Mouse (Mus musculus): Measurements from ENCODE around the gene Chaf1a. TPM values are rescaled to one million over a fixed set of nuclear protein-coding genes. Genes with fewer than 3 reads are reported as not detected.
"Not testable (repeated sequence)": the region's sequence is repeated elsewhere in the genome, so short reads cannot be mapped to it uniquely, and the experiment has no call there.

Chaf1a gene
- polyA plus RNA-seq, 1 experiment: 70.3 TPM

DNA sequence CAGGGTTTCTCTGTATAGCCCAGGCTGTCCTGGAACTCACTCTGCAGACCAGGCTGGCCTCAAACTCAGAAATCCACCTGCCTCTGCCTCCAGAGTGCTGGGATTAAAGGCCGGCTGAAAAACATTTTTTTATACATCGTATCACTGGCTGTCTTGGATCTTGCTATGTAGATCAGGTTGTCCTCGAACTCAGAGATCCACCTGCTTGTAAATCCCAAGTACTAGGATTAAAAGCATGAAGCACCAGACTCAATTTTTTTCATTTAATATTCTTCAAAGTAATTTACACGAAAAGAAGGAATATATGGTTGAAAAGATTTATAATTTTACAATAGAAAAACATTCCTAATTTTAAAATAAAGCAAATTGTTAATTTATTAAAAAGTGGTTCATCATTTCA, 894 bp upstream of the Chaf1a start:
- Histone ChIP-seq H3K27ac (ENCODE audit: control insufficient read depth, insufficient read depth, low read depth, low read length) (no peak overlapping the region), H3K4me3 (ENCODE audit: control insufficient read depth, low read depth, low read length) (no peak overlapping the region), H3K27me3 (ENCODE audit: control insufficient read depth, insufficient read depth, low read length) (no peaks in the 10 kb centered on the region), H3K4me1 (ENCODE audit: control insufficient read depth, insufficient read depth, low read length) (peaks cover 12% of the 10 kb centered on the region), H3K36me3 (ENCODE audit: control insufficient read depth, insufficient read depth, low read length) (no peaks in the 10 kb centered on the region; the same call in 1 of the 2 replicates)
- TF ChIP-seq CTCF (IDR thresholded peaks at IDR 0.05; ENCODE audit: control insufficient read depth, insufficient read depth, insufficient replicate concordance, low read depth, low read length): no peak
- no peak for TF ChIP-seq POLR2A (IDR thresholded peaks at IDR 0.05; ENCODE audit: control insufficient read depth, low read depth, low read length)

DNA sequence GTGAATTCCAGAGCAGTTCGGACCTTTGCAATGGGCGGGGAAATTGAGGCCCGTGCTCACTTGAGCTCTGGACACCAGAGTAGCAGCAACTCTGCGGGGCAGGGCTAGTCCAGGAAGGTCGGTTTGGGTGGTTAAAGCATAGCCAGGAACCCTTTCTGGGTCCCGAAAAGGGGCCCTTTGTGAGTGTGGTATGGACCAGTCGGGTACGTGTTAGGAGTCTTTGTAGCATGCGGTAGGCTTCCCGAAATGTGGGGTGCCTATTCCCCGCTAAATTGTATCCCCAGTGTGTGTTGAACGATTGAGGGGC, 571 bp downstream of the Chaf1a start:
- Histone ChIP-seq H3K4me3 (ENCODE audit: control insufficient read depth, low read depth, low read length) (peak overlapping the region; percentile 97), H3K36me3 (ENCODE audit: control insufficient read depth, insufficient read depth, low read length) (no peaks in the 10 kb centered on the region; the same call in 1 of the 2 replicates), H3K27ac (ENCODE audit: control insufficient read depth, insufficient read depth, low read depth, low read length) (peak overlapping the region; percentile 82), H3K27me3 (ENCODE audit: control insufficient read depth, insufficient read depth, low read length) (no peaks in the 10 kb centered on the region), H3K4me1 (ENCODE audit: control insufficient read depth, insufficient read depth, low read length) (peaks cover 9% of the 10 kb centered on the region)
- TF ChIP-seq CTCF (IDR thresholded peaks at IDR 0.05; ENCODE audit: control insufficient read depth, insufficient read depth, insufficient replicate concordance, low read depth, low read length): no peak
- no peak for TF ChIP-seq POLR2A (IDR thresholded peaks at IDR 0.05; ENCODE audit: control insufficient read depth, low read depth, low read length)

DNA sequence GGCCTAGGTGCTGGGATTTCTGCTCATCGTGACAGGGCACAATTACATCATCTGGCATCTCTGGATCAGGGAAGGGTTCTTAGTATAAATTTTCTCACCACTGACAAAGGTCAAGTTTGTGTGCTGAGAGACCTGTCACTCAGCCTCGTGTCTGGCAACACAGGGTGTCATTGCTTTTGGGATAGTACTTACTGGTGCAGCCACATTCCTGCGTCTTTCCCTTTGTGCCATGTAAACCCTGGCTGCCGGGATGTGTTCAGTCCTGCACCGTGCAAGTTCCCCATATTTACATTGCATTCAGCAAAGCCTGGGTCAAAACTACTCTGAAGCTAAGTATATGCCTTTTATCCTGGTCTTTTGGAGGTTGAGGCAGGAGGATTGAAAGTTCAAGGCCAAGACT, 11.1 kb downstream of the Chaf1a start:
- Histone ChIP-seq H3K4me3 (ENCODE audit: control insufficient read depth, low read depth, low read length) (no peak overlapping the region), H3K36me3 (ENCODE audit: control insufficient read depth, insufficient read depth, low read length) (peaks cover 2% of the 10 kb centered on the region; the same call in 1 of the 2 replicates), H3K27me3 (ENCODE audit: control insufficient read depth, insufficient read depth, low read length) (no peaks in the 10 kb centered on the region), H3K4me1 (ENCODE audit: control insufficient read depth, insufficient read depth, low read length) (no peaks in the 10 kb centered on the region), H3K27ac (ENCODE audit: control insufficient read depth, insufficient read depth, low read depth, low read length) (no peak overlapping the region)
- TF ChIP-seq POLR2A (IDR thresholded peaks at IDR 0.05; ENCODE audit: control insufficient read depth, low read depth, low read length): no peak
- TF ChIP-seq CTCF (IDR thresholded peaks at IDR 0.05; ENCODE audit: control insufficient read depth, insufficient read depth, insufficient replicate concordance, low read depth, low read length): no peak

DNA sequence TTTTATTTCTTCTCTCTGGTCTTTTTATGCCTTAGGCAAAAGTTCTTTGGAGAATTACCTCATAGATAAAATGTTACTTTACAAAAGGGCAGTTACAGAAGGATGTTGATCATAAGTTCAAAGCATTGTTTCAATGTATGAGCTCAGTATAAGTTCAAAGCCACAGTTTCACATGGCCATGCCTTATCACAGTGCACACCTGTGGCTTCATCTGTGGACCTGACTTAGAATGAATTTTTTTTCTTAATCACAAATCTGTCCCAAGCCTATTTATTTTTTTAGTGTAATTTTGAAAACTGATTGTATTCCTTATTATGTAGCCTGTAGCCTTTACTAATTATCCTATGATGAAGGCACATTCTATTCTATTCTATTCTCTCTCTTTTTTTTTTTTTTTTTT, 14.7 kb downstream of the Chaf1a start:
- no peak overlapping the region for H3K4me3 ChIP-seq (ENCODE audit: control insufficient read depth, low read depth, low read length)
- TF ChIP-seq POLR2A (IDR thresholded peaks at IDR 0.05; ENCODE audit: control insufficient read depth, low read depth, low read length): no peak
- no peak overlapping the region for H3K27ac ChIP-seq (ENCODE audit: control insufficient read depth, insufficient read depth, low read depth, low read length)
- H3K36me3 ChIP-seq (ENCODE audit: control insufficient read depth, insufficient read depth, low read length): no peaks in the 10 kb centered on the region
- no peaks in the 10 kb centered on the region for H3K27me3 ChIP-seq (ENCODE audit: control insufficient read depth, insufficient read depth, low read length)
- H3K4me1 ChIP-seq (ENCODE audit: control insufficient read depth, insufficient read depth, low read length): no peaks in the 10 kb centered on the region

DNA sequence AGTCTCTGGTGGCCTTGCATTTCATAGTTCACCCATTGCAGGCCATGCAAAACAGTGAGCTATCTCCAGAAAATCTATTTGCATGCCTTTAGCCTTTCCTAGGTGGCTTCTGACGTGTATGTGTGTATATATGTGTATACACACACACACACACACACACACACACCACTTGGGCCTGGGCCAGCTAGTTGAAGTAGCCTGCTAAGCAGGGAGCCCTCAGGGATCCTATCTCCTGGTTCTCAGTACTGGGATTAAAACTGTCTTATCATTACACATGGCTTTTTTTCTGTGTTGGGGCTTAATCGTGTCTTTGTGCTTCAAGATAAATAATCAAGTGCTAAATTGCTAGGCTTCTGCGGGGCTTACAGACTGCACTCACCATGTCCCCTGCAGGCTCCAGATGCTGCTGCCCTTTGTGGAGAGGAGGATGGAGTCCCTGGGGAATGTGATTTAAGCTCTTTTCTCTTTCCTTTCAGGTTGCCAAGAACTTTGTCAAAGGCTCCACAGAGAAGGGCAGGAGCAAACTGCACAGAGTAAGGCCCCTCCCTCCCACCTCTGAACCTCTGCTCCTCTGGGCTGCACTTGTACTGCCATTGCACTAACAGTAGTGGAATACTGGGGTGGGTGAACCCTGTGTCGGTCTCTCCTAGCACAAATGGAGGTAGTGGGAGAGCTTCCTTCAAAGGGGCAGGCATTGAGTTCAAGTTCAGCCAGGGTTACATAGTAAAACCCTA, 15.9 kb downstream of the Chaf1a start:
- no peaks in the 10 kb centered on the region for H3K27me3 ChIP-seq (ENCODE audit: control insufficient read depth, insufficient read depth, low read length)
- TF ChIP-seq POLR2A (IDR thresholded peaks at IDR 0.05; ENCODE audit: control insufficient read depth, low read depth, low read length) (no peak), CTCF (IDR thresholded peaks at IDR 0.05; ENCODE audit: control insufficient read depth, insufficient read depth, insufficient replicate concordance, low read depth, low read length) (no peak)
- no peak overlapping the region for H3K27ac ChIP-seq (ENCODE audit: control insufficient read depth, insufficient read depth, low read depth, low read length)
- peak overlapping the region; percentile 67 for H3K4me3 ChIP-seq (ENCODE audit: control insufficient read depth, low read depth, low read length)
- H3K36me3 ChIP-seq (ENCODE audit: control insufficient read depth, insufficient read depth, low read length): no peaks in the 10 kb centered on the region
- H3K4me1 ChIP-seq (ENCODE audit: control insufficient read depth, insufficient read depth, low read length): no peaks in the 10 kb centered on the region

DNA sequence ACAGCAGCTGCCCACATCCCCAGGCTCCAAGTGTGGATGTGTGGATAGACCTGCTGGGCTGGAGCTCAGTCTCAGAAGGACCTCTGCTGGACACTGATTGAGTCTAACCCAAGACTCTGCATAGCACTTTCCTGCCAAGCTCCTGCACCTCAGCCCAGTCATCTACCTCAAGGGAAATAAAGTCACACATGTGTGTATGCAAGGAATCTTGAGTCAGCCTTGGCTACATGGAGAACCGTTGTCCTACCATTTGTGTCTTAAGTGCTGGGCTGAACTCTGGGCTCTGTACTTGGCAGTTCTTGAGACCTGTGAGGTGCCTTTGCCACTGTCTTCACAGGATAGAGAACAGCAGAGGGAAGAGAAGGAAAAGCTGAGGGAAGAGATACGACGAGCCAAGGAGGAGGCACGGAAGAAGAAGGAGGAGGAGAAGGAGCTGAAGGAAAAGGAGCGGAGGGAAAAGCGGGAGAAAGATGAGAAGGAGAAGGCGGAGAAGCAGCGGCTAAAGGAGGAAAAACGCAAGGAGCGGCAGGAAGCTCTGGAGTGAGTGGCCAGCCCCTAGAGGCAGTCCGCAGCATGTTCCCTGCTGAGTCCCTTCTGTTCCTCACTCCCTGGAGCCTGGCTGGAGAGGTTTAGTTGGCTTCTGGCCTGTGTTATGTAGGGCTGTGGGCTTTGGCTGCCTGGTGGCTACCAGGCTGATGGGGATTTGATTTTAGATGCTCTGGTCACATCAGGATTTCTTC, 17.3 kb downstream of the Chaf1a start:
- Histone ChIP-seq H3K36me3 (ENCODE audit: control insufficient read depth, insufficient read depth, low read length) (no peaks in the 10 kb centered on the region; the same call in 1 of the 2 replicates), H3K4me3 (ENCODE audit: control insufficient read depth, low read depth, low read length) (no peak overlapping the region), H3K4me1 (ENCODE audit: control insufficient read depth, insufficient read depth, low read length) (no peaks in the 10 kb centered on the region), H3K27me3 (ENCODE audit: control insufficient read depth, insufficient read depth, low read length) (no peaks in the 10 kb centered on the region), H3K27ac (ENCODE audit: control insufficient read depth, insufficient read depth, low read depth, low read length) (no peak overlapping the region)
- TF ChIP-seq CTCF (IDR thresholded peaks at IDR 0.05; ENCODE audit: control insufficient read depth, insufficient read depth, insufficient replicate concordance, low read depth, low read length) (no peak), POLR2A (IDR thresholded peaks at IDR 0.05; ENCODE audit: control insufficient read depth, low read depth, low read length) (no peak)

DNA sequence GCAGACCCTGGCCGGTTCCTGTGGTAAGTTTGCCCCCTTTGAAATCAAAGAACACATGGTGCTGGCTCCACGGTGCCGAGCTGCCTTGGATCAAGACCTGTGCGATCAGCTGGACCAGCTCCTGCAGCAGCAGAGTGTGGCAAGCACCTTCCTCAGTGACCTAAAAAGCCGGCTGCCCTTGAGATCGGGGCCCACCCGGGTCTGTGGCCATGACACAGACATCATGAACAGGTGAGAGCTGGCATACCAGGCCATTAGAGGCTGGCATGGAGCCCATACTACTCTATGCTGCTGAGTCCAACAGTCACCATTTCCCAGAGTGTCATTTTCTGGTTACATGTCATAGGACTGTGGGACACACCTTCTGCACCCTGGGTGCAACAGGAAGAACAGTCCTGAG, 21.8 kb downstream of the Chaf1a start:
- TF ChIP-seq POLR2A (IDR thresholded peaks at IDR 0.05; ENCODE audit: control insufficient read depth, low read depth, low read length) (no peak), CTCF (IDR thresholded peaks at IDR 0.05; ENCODE audit: control insufficient read depth, insufficient read depth, insufficient replicate concordance, low read depth, low read length) (no peak)
- no peaks in the 10 kb centered on the region for H3K27me3 ChIP-seq (ENCODE audit: control insufficient read depth, insufficient read depth, low read length)
- H3K27ac ChIP-seq (ENCODE audit: control insufficient read depth, insufficient read depth, low read depth, low read length): no peak overlapping the region
- no peaks in the 10 kb centered on the region for H3K4me1 ChIP-seq (ENCODE audit: control insufficient read depth, insufficient read depth, low read length)
- H3K36me3 ChIP-seq (ENCODE audit: control insufficient read depth, insufficient read depth, low read length): no peaks in the 10 kb centered on the region; the same call in 1 of the 2 replicates
- H3K4me3 ChIP-seq (ENCODE audit: control insufficient read depth, low read depth, low read length): no peak overlapping the region

DNA sequence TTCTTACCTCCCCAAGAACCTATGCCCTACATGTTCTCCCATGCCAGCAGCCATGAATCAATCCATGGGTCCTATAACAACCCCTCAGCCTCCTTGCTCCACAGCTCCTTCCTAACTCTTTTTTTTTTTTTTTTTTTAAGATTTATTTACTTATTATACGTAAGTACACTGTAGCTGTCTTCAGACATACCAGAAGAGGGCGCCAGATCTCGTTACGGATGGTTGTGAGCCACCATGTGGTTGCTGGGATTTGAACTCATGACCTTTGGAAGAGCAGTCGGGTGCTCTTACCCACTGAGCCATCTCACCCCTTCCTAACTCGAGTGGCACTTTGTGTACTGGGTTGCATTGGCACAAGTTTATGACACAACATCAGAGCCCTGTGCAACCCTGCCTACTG, 25.5 kb downstream of the Chaf1a start:
- H3K27me3 ChIP-seq (ENCODE audit: control insufficient read depth, insufficient read depth, low read length); H3K4me1 ChIP-seq (ENCODE audit: control insufficient read depth, insufficient read depth, low read length); H3K36me3 ChIP-seq (ENCODE audit: control insufficient read depth, insufficient read depth, low read length); H3K4me3 ChIP-seq (ENCODE audit: control insufficient read depth, low read depth, low read length); H3K27ac ChIP-seq (ENCODE audit: control insufficient read depth, insufficient read depth, low read depth, low read length): not testable (repeated sequence)

Measured in testis, adult 2 months (tissue).